Mouse (Mus musculus) CH12.LX (cell line): ENCODE data around the gene Fer. TPM values are rescaled to one million over a fixed set of nuclear protein-coding genes. Genes with fewer than 3 reads are reported as not detected.
A peak's percentile ranks its signal among the peaks of the same experiment; 100 is the strongest.

Experiments used
- DNase-seq: peaks from one replicate; pipeline ENCODE4 v3.0.0-alpha.2; 2013; ENCODE audit errors: extremely low read depth
- H3K27ac ChIP-seq: 2 replicates; pipeline ENCODE4 v1.5.1; 2012; ENCODE audit warnings: low read depth, mild to moderate bottlenecking, control low read depth, moderate library complexity; ENCODE audit not compliant: insufficient read depth
- H3K27me3 ChIP-seq: replicated peaks from 2 replicates; pipeline ENCODE3; 2012; ENCODE audit warnings: inconsistent platforms
- H3K36me3 ChIP-seq, 2 experiments: replicated peaks in 1 of 2; 2 replicates each; pipeline versions ENCODE3 to v1.6.1; 2012; ENCODE audit warnings: inconsistent platforms in 1 of 2, low read length in 1 of 2, mild to moderate bottlenecking in 1 of 2, mixed read lengths in 1 of 2, moderate library complexity in 1 of 2; ENCODE audit not compliant: control insufficient read depth in 1 of 2, insufficient read depth in 1 of 2
- H3K4me1 ChIP-seq, 2 experiments: 2 replicates each; pipeline ENCODE4 v1.6.1; 2012; ENCODE audit warnings: inconsistent platforms in 1 of 2, moderate library complexity in 1 of 2; ENCODE audit not compliant: insufficient read depth in 2 of 2, control insufficient read depth in 1 of 2
- H3K4me2 ChIP-seq: 2 replicates; pipeline ENCODE4 v1.6.1; 2012; ENCODE audit warnings: low read depth, mild to moderate bottlenecking, control low read depth; ENCODE audit not compliant: poor library complexity, insufficient read depth, severe bottlenecking
- H3K4me3 ChIP-seq, 3 experiments: fragments of 150-350 bp in 1 of 3; sonication (generic) in 1 of 3; replicated peaks in 1 of 3; 2 replicates each; pipeline versions ENCODE3 to v1.5.1; 2011 to 2012; ENCODE audit warnings: low read depth in 2 of 3, low read length in 2 of 3, mild to moderate bottlenecking in 2 of 3, moderate library complexity in 2 of 3, control low read depth in 1 of 3, improper control_type of control experiment in 1 of 3, inconsistent platforms in 1 of 3, mixed read lengths in 1 of 3; ENCODE audit not compliant: poor library complexity in 1 of 3
- H3K79me2 ChIP-seq: replicated peaks from 2 replicates; pipeline ENCODE4 v1.6.1; 2012; ENCODE audit warnings: mild to moderate bottlenecking, moderate library complexity; ENCODE audit not compliant: control insufficient read depth, poor library complexity, insufficient read depth, severe bottlenecking; ENCODE audit errors: extremely low read depth
- H3K9ac ChIP-seq: 2 replicates; pipeline ENCODE4 v1.6.1; 2012; ENCODE audit warnings: low read depth, mild to moderate bottlenecking, control low read depth, moderate library complexity; ENCODE audit not compliant: insufficient read depth
- H3K9me3 ChIP-seq: replicated peaks from 2 replicates; pipeline ENCODE3; 2012; ENCODE audit warnings: low read length, inconsistent platforms, mixed read lengths
- CTCF ChIP-seq, 2 experiments: IDR thresholded peaks in 1 of 2; conservative IDR thresholded peaks in 1 of 2; 2 replicates each; pipeline ENCODE4 v1.5.1; 2011 to 2012; ENCODE audit warnings: low read depth in 2 of 2, low read length in 2 of 2, improper control_type of control experiment in 1 of 2, inconsistent platforms in 1 of 2, mild to moderate bottlenecking in 1 of 2, moderate library complexity in 1 of 2
- EP300 ChIP-seq: IDR thresholded peaks from 2 replicates; pipeline ENCODE4 v1.6.1; 2011; ENCODE audit warnings: low read length, improper control_type of control experiment
- JUN ChIP-seq: IDR thresholded peaks from 2 replicates; pipeline ENCODE4 v1.6.1; 2011; ENCODE audit warnings: low read depth, mild to moderate bottlenecking, low read length, improper control_type of control experiment, moderate library complexity; ENCODE audit not compliant: insufficient read depth
- MAX ChIP-seq: IDR thresholded peaks from 2 replicates; pipeline ENCODE4 v1.6.1; 2011; ENCODE audit warnings: low read length, improper control_type of control experiment
- MAZ ChIP-seq: IDR thresholded peaks from 2 replicates; pipeline ENCODE4 v1.6.1; 2012; ENCODE audit warnings: low read depth, mild to moderate bottlenecking, inconsistent platforms, low read length, improper control_type of control experiment, moderate library complexity
- MXI1 ChIP-seq: IDR thresholded peaks from 2 replicates; pipeline ENCODE4 v1.6.1; 2011; ENCODE audit warnings: mild to moderate bottlenecking, low read depth, low read length, improper control_type of control experiment
- NELFE ChIP-seq: IDR thresholded peaks from 2 replicates; pipeline ENCODE4 v1.6.1; 2011; ENCODE audit warnings: low read depth, low read length, improper control_type of control experiment
- NRF1 ChIP-seq: IDR thresholded peaks from 2 replicates; pipeline ENCODE4 v1.6.1; 2014; ENCODE audit warnings: low read depth, mild to moderate bottlenecking, inconsistent platforms, low read length, improper control_type of control experiment, moderate library complexity
- PAX5 ChIP-seq: IDR thresholded peaks from 2 replicates; pipeline ENCODE4 v1.6.1; 2012; ENCODE audit warnings: low read length, inconsistent platforms, mixed read lengths
- POLR2AphosphoS2 ChIP-seq: IDR thresholded peaks from 2 replicates; pipeline ENCODE4 v1.6.1; 2011; ENCODE audit warnings: low read depth, low read length, improper control_type of control experiment
- RAD21 ChIP-seq: IDR thresholded peaks from 2 replicates; pipeline ENCODE4 v1.6.1; 2011; ENCODE audit warnings: low read depth, mild to moderate bottlenecking, low read length, improper control_type of control experiment, moderate library complexity
- SMC3 ChIP-seq: IDR thresholded peaks from 2 replicates; pipeline ENCODE4 v1.6.1; 2011; ENCODE audit warnings: low read depth, low read length, improper control_type of control experiment
- USF2 ChIP-seq: conservative IDR thresholded peaks from 2 replicates; pipeline ENCODE4 v1.6.1; 2011; ENCODE audit warnings: low read depth, low read length, improper control_type of control experiment
- ZMIZ1 ChIP-seq: IDR thresholded peaks from 2 replicates; pipeline ENCODE4 v1.6.1; 2012; ENCODE audit warnings: low read depth, mild to moderate bottlenecking, inconsistent platforms, low read length, improper control_type of control experiment
- dilution Hi-C: fragments of 300-500 bp; cut with MboI; formaldehyde crosslinking; loops from 2 replicates; pipeline ENCODE4 v1.14.3; 2020; ENCODE audit warnings: low sequenced_read_pairs; ENCODE audit not compliant: extremely low pct_unique_long_range_greater_than_20kb, extremely low pct_ligation_motif_present
- in situ Hi-C: fragments of 300-500 bp; cut with MboI; formaldehyde crosslinking; loops from 3 replicates; pipeline ENCODE4 v1.14.3; 2019; ENCODE audit warnings: low sequenced_read_pairs, low pct_ligation_motif_present, low pct_unique_long_range_greater_than_20kb, mixed read lengths
- polyA plus RNA-seq: library from polyadenylated mRNA; unstranded; fragments of >175 nt; gene quantifications from 2 replicates; pipeline ENCODE4 v1.2.1, GENCODE M21; 2012; ENCODE audit warnings: low read depth; ENCODE audit not compliant: insufficient read length
- total RNA-seq, 2 experiments: library from RNA; depleted of rRNA; stranded (reverse); fragments of 300-350 nt in 1 of 2; fragments of >200 nt in 1 of 2; gene quantifications; 2 replicates each; pipeline ENCODE4 v1.2.3; 2012 to 2014

Fer gene
- total and polyA plus RNA-seq, 3 experiments: 4.3 to 4.9 (median 4.5) TPM

DNA sequence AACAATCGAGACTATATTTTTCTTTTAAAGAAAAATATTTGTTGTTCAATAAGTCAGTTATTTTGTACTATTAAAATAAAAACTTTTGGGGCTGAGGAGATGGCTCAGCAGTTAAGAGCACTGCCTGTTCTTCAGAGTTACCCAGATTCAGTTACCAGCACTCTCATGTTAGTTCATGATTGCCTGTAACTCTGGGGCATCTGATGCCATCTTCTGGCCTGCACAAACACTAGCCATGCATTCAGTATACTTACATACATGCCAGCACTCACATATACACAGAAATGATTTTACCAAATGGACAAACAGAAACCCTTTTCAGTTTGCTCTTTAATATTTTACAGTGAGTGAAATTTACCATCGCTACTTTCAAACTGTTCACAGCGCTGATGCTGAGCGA is 46.4 kb downstream of the Fer start:
- no peak overlapping the region for H3K27ac ChIP-seq
- no peaks in the 10 kb centered on the region for H3K9me3 ChIP-seq
- no peak overlapping the region for H3K4me3 ChIP-seq
- TF ChIP-seq JUN (no peak), NELFE (no peak), MAZ (no peak), POLR2AphosphoS2 (no peak), RAD21 (peak; percentile 54), CTCF (conservative IDR thresholded peaks at IDR 0.05 in 1 of 2, IDR thresholded peaks at IDR 0.05 in 1 of 2; ENCODE audit: low read depth in 2 of 2, low read length in 2 of 2) (peak in 1 of 2 experiments; percentile 54; a peak in 2 of 4 replicates), SMC3 (peak; percentile 65)
- no peaks in the 10 kb centered on the region for H3K27me3 ChIP-seq
- H3K9ac ChIP-seq: no peak overlapping the region
- in situ Hi-C loops: no loop called here
- H3K4me2 ChIP-seq: no peak overlapping the region
- dilution Hi-C loops: no loop called here
- H3K4me1 ChIP-seq: no peaks in the 10 kb centered on the region
- no peak for DNase-seq
- no peaks in the 10 kb centered on the region for H3K79me2 ChIP-seq
- H3K36me3 ChIP-seq: no peaks in the 10 kb centered on the region

- Histone ChIP-seq H3K4me2 (no peak overlapping the region), H3K4me1 (peaks cover 3 to 17% of the 10 kb centered on the region in 2 experiments; a peak in 2 of 4 replicates), H3K27me3 (no peaks in the 10 kb centered on the region), H3K4me3 (no peak overlapping the region), H3K36me3 (no peaks in the 10 kb centered on the region), H3K79me2 (no peaks in the 10 kb centered on the region), H3K27ac (no peak overlapping the region), H3K9me3 (no peaks in the 10 kb centered on the region), H3K9ac (no peak overlapping the region)
- in situ Hi-C loops (no loop called here), dilution Hi-C loops (no loop called here)
- TF ChIP-seq RAD21: no peak
- no peak for DNase-seq
Measured at GRCm38 (mm10) chr17:63921601-63922203, 58.8 kb downstream of the Fer start.

DNA sequence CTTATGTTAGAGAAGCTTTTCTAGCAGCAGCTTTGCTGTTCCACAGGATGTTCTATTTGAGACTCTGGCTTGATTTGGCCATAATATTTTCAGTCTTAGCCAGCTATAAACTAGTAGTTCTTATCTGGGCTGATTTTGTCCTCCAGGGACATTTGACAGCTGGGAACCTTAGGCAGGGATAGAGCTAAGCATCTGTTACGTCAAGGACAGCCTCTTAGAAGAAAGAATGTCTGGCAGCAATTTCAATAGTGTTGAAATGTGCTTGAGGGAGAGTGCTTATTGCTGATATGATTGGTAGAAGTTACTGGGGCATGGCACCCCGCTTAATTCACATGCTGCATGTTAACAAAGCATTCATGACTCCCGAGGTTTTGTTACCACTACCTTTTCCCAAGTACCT is 62.7 kb downstream of the Fer start:
- no peak overlapping the region for H3K27ac ChIP-seq
- dilution Hi-C loops (no loop called here), in situ Hi-C loops (no loop called here)
- H3K79me2 ChIP-seq: no peaks in the 10 kb centered on the region
- H3K36me3 ChIP-seq: no peaks in the 10 kb centered on the region
- no peak overlapping the region for H3K4me2 ChIP-seq
- DNase-seq: no peak
- no peaks in the 10 kb centered on the region for H3K27me3 ChIP-seq
- H3K9ac ChIP-seq: no peak overlapping the region
- no peak overlapping the region for H3K4me3 ChIP-seq
- no peaks in the 10 kb centered on the region for H3K9me3 ChIP-seq
- H3K4me1 ChIP-seq: peaks cover 5 to 24% of the 10 kb centered on the region in 2 experiments
- TF ChIP-seq MXI1 (no peak), EP300 (no peak), MAZ (no peak), USF2 (no peak), NRF1 (no peak), JUN (no peak), PAX5 (no peak), RAD21 (no peak), ZMIZ1 (no peak), MAX (no peak)
